Mouse (Mus musculus): ENCODE data around the gene Oprd1.

Gene Oprd1

DNA sequence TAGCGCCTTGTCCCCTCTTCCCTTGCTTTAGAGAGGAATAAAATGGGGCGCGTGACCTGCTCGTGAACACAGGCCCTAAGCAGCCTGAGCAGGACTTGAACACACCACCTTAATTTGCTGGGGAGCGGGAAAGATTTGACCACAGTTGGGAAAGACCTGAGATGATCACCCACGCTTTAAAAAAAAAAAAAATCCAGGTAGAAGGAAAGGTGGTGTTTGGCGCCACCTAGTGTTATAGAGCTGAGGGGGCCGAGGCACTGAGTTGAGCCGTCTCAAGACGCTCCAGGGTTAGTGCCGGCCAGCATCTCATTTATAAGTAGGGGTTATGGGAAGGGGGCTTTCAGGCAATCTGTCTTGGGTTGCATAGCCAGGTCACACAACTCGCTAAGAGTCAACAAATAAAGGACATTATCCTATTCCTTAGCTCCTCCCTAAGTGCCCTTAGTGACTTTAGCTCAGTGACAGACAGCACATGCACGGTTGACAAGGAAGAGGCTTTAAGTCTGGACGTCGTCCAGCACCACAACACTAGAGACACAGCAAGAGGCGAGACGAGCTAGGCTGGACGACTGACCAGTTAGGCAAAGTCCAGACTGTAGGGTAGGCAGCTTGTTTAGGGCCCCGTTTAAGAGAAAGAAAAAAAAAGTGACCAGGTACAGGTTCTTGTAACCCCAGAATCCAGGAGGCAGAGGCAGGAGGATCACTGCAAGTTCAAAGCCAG, 64.6 kb downstream of the Oprd1 start:
- DNase-seq (ENCODE audit: low spot score in 2 of 2) = peak; percentile 58 to 70

DNA sequence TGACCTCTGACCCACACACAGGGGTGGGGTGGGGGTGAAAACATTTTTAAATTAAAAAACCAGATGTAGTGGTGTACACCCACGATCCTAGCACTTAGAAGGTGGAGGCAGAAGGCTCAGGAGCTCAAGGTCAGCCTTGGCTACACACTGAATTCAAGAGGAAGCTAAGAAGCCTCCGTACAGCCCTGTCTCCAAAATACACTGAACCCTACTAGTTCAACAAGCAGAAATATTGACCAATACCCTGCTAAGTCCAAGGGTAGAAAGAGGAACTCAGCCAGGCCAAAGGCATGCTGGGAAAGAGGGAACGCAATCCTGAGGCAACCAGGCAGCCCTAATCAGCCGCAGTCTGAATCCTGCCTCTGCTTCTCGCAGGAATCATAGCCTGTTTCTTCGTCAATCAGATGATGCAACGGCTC, 66.0 kb downstream of the Oprd1 start:
- DNase-seq (ENCODE audit: low spot score in 2 of 2) = no peak

DNA sequence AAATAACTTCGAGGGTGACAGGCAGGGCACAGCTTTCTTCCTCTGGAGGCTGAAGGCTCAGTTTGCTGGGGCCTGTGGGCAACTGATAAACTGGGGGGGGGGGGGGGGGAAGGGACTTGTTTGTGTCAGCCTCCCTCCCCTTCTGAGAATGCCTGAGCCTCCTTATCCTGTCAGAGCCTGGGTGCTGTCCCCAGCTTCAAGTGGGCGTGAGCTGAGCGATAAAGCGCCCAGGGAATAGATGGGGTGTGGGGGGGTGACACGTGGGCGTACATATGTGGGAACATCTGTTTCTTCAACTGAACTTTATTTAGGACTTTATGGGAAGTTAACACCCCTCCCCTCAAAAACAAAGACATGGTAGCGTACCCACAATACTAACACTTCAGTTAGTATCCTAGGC, 66.8 kb downstream of the Oprd1 start:
- DNase-seq (ENCODE audit: low spot score in 2 of 2) = peak; percentile 62 to 81

DNA sequence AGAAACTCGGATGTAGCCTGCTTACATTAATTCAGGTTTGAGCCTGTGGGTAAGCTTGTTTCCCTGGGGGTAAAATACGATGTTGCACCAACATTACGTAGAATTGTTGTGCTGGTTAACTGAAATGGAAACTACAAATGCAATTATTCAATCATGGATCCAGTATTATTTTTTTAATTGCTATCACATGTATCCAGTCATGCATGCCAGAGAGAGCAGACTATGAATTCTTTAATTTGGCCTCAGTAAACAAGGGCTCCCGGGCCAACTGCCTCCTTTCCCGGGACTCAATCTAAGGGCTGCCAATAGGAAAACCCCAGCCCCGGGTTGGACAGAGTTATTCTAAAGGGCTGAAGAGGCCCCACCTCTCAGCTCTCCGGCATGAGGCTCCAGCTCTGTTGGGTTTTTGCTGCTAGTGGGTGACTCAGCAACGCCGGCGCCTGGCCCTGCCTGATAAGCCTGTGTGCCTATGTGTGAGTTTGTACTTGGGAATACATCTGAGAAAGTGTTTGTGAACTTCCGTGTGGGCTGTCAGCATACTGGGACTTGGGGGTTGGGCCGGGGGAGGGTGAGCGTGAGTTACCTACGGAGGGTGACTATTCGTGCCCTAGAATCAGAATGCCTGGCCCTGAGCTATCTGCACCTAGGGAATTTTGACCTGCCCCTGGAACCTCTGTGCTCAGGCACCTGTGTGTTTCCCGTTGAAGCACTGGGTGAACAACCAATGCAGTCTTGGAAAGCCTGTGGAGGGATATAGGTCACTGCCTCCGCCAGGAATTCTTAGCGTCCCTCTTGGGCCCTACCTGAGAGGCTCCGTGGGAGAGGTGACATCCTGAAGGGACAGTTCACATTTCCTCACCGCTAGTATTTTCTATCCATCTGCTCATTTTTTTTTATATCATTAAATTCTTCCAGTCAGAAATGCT, 67.5 kb downstream of the Oprd1 start:
- DNase-seq (ENCODE audit: low spot score in 2 of 2) = peak; percentile 74 to 87

DNA sequence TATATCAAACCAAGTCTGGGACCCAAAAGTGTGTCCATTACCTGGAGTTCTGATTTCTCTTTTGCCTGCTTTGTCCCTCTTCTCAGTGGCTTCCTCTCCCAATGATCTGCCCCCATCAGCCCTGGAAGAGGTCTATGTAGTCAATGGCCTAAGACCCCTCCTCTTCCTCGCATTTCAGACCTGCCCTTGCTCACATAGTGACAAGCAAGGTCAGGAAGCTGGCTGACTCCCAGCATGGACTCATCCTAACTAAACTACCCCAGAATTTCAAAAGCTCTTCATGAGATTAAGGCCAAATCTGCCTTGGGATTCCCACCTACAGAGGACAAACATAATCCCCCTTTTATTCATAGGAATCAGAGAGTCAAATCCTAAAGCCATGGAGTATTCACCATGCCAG, 68.5 kb downstream of the Oprd1 start:
- DNase-seq (ENCODE audit: low spot score in 2 of 2) = no peak

DNA sequence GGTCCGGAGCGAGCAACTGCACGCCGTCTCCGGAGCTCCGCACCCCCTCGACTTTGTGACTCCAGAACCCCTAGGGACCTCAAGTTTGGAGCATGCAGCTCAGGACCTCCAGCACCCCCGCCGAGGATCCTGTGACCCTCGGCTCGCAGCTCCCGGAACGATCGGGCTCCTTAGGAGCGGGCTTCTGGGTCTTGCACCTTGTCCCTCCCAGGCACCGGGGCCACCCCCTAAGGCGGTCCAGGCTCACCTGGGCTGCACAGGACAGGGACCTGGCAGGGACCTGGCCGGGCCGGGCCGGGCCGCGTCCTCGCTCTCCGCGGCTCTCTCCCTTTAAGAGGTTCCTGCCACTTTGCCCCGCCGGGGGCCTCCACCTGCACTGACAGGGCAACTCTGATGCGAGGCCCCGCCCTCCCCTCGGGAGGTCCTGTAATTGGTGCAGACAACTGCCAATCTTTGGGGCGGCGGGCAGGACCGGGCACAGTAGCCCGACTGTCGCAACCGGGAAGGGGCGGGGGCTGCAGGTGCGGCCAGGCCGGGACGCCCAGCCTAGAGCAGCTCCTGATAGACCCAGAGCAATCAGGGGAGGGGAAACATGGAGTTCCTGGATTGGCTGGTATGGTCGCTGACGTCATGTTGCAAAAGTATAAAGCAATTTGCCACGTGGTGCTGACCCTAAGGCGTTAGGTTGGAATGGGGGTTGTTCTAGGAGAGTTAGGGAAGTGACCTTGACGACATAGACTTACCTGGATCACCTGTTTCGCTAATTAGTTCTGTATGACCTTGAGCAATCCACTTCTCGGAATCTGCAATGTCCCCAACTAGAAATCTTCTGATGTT, 69.1 kb downstream of the Oprd1 start, which contains the start of gene Epb41:
TSS of gene Epb41 (minus strand) at position 389 of the 837 bp plus-strand sequence.
- peak; percentile 99 to 100 for DNase-seq (ENCODE audit: low spot score in 2 of 2)

DNA sequence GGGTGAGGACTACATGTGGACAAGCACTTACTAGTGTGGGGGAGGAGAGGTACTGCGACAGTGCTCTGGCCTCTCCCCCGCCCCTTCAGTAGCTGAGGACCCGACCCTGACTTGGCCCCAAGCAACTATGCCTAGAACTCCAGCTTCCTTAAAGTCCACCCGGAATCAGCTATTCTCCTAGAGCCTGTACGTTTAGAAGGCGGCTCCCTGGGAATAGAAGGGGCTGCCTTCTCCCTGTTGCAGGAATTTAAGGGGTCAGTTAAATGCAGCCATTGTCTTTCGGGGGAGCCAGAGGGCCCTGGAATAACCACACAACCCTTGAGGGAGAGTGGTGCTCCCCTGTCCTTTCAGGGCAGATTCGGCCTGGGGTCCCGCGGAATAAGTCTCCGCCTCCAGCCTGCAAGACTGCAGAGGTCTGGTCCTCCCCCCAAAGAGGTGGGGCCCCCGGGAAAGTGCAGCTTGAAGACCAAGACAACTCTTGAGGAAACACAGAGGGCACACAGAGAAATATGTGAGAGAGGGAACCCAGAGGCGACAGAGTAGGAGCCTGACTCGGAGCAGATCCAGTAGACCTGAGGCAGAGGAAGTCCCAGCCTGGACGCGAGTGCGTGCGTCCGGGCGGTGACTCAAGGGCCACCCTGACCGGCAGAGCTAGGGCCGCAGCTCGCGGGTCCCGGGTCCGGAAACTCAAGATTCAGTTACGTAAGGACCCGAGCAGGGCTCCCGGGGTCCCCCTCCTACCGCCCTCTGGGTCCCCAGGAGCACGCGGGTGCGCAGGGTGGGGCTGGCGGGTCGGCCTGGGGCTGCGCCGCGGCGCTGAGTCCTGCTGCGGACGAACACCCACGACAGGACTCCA, 70.0 kb downstream of the Oprd1 start, which contains the start of gene Gm10300:
TSS of gene Gm10300 (plus strand) at position 621 of the 856 bp plus-strand sequence.
- DNase-seq (ENCODE audit: low spot score in 2 of 2) = peak; percentile 46 to 49

DNA sequence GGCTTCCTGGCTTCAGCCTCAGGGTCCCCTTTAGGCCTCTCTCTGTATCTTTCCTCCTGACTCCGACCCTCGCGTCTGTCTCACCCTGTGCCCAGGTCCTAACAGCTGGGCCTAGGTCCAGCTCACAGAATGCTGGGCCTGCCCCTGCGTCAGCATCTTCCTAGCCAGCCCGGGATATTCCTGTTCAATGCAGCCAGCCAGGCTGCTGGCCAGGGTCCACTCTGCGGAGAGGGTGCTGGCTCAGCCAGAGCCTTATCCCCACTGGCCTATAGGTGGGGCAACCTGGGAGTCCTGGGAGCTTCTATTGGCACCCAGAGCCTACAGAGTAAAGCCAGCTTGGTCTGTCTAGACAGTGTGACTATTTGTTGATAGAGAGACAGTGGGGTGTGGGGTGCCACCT, 71.3 kb downstream of the Oprd1 start:
- DNase-seq (ENCODE audit: low spot score in 2 of 2) = no peak

DNA sequence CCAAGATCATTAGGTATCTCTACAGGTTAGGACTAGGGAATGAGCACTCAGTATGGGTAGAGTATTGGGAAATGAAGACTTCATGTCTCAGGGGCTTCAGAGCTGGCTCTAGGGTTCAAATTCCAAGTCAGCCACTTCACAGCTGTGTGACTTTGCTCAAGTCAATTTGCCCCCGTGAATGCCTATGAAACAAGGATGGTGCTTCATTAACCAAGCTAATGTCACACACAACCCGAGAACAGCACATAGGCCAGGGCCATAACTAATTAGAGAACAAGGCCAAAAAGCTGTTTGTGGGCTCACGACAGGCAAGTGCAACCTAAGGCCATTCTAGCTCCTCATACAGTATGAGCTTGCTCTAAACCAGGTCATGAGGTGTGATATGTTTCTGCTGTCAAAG, 72.1 kb downstream of the Oprd1 start:
- no peak for DNase-seq (ENCODE audit: low spot score in 2 of 2)

DNA sequence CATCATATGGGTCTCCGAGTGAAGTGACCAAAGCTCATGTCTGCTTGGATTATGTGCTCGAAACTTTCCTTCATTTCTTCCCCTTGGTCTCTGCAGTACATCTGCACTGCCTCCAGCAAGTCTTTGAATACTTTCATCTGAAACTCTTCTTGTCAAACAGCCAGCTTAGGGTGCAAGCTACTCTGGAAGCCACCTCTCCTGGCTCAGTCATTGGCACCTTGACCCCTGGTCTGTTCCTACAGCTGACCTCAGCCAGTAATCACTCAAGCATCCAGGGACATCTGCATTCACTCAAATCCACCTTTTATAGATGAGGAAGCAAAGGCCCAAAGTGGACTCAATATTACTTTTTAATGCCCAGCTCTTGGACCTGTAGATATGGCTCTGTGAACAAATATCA, 72.6 kb downstream of the Oprd1 start:
- no peak for DNase-seq (ENCODE audit: low spot score in 2 of 2)

DNA sequence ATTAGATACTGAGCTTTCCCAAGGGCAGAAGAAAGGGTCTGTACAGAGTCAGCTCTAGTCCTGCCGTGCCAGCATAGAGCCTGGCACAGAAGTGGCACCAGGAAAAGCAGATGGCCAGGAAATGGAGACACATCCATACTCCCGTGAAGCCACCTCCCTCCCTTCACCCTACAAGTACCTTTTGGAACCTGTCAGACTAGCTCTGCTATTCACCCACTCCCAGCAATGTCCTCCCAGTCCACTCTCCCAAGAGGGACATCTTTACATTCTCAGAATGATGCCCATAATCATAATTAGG, 76.4 kb downstream of the Oprd1 start:
- no peak for DNase-seq (ENCODE audit: low spot score in 2 of 2)

DNA sequence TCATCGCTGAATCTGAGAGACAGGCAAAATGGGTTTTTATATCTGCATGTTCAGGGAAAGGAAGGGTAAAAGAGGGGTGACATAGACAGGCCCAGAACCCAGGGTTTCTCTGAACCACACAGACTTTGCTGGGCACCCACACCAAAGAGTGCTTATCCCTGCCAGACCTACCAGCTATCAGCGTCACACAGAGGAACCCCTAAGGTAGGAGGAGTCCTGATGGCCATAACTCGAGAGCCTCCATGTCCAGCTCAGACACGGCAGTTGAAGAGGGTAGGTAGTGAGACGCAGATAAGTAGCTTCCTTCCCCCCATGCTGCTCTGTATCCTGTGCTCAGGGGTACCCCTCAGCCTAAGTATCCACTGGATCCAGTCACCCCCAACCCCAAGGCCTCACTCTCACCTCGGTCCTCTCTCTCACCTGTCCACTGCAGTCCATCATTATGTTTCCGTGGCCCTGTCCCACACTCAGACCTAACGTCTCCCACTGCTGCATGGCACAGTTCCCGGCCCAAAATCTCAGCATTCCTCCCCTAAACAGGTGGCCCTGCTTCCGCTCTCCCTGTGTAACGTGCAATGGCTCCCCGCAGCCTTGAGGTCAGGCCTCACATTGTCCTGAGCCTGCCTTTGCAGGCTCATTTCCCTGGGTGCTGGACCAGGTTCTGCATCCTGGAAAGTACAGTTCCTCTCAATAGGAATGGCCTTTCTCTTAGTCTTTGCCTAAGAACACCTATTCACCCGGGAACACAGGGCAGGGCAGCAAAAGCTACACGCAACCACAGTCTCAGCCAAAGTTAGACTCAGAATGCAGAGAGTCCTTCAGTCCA, 77.0 kb downstream of the Oprd1 start:
- no peak for DNase-seq (ENCODE audit: low spot score in 2 of 2)

DNA sequence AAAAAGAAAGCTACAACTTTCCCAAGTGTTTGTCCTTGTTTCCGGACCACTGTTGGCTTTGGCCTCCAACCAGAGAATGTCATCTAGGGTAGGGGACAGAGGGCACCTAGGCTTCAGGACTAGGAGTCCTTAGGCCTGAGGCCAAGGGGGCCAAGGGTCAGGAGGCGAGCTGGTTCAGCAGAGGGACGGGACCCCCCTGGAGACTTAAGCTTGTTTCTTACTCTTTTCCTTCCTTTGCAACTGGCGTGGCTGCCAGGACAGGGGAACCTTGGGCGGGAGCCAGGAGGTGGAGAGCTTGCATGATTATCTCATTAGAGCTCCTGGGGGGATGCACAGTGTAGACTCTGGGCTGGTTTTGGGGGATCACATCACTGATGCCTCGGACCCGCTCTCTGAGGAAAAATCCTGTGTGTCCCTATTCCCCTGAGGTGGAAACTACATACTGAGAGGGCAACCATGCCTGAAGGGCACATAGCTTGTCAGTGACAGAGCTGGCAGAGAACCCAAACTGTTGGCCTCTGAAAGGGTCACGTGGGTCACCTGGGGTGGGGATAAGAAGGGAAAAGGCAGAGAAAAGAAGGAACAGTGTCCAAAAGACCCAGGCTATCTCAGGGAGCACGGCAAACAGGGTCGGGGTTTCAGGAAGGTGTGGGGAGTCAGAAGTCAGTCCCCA, 78.0 kb downstream of the Oprd1 start:
- DNase-seq (ENCODE audit: low spot score in 2 of 2) = no peak

DNA sequence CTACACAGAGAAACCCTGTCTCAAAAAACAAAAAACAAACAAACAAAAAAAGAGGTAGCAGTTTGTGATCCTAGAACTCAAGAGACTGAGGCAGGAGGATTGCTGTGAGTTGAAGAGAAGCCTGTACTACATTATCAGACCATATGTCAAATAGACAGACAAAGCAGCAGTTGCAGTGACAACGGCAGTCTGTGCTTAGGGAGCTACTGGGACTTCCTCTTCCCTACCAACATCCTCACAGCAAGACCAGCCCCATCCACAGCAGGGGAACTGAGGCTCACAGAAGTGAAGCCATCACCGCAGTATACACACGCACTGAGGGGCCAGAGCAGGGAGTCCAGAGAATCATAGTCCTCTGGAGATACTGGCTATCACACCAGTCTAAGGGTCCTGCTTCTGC, 78.7 kb downstream of the Oprd1 start:
- no peak for DNase-seq (ENCODE audit: low spot score in 2 of 2)

DNA sequence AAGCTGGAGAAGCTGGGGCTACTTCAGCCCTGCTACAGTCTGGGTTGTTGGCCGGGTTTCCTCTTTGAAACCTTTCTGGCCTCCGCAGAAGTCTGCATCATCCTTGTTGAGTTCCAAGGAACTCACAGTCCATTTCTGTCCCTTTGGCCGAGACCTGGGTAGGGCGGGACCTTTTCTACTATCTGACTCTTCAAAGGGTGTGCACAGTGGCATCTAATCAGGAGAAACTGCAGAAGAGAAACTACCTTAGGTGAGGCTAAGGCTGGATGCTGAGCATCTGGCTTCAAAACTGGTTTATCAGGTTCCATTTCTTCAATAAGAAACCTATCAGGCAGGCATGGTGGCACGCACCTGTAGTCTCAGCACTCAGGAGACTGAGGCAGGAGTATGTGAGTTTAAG, 79.7 kb downstream of the Oprd1 start:
- DNase-seq (ENCODE audit: low spot score in 2 of 2) = no peak

DNA sequence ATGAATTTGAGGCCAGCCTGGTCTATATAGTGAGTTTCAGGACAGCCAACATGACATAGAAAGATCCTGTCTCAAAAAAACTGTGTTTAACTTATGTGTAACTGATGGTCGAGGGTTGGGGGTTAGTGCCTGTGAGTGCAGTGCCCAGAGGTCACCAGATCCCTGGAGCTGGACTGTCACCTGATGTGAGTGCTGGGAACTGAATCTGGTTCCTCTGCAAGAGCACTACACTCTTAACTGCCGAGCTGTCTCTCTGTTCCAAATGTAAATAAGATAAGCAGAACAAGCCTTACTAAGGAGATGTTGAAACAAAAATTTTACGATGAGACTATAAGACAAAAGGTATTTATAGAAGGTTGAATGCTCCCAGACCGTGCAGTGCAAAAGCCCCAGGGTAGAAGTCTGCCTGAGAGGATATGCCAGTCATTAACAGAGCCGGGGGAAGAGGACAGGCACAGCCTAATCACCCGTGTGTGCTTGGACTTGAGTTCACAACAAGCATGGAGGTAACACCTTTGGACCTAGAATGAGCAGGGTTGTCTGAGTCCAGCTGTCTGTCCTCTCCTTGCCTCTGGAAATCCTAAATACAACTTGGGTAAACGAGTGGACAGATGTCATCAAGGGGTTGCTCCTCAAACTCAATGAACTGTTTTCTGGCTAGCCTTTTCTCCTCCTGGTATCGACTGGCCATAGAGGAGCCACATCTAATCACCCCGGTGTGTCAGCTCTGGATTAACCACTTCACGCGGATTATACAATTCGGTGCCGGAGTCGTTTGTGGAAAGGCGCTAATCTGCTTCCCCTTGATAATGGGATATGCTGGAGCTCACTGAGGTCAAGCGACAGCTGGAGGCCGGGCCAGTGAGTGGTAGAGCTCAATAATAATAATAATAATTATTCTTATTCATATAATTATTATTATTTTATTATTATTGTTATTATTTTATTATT, 81.1 kb downstream of the Oprd1 start:
- no peak for DNase-seq (ENCODE audit: low spot score in 2 of 2)

DNA sequence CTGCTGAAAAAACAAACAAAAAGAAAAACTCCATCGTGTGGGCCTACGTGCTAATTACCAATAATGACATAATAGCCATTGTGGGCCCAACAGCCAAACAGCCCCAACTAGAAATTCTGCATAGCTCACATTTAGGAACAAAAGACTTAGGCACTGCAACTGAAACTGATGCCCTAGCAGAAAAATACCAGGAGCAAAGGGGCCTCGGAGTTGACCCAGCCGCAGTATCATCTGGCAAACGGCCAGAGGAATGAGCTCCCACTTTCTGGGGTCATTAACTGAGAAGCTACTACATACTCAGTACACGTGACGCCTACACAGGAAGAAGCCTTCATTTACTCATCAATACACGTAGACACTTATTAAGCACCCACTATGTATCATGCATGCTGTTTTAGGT, 82.0 kb downstream of the Oprd1 start:
- DNase-seq (ENCODE audit: low spot score in 2 of 2) = no peak

Measured in spleen, postnatal 36 days (tissue).